Mouse (Mus musculus) stomach, embryonic 15.5 days (tissue): ENCODE measurements around the gene Lpar2. TPM values are rescaled to one million over a fixed set of nuclear protein-coding genes. Genes with fewer than 3 reads are reported as not detected.
A peak's percentile ranks its signal among the peaks of the same experiment; 100 is the strongest.

Source experiments
- ATAC-seq: fragments of 200-750 bp; cut with Nextera tagmentation; 2 replicates; pipeline ENCODE4 v1.8.0; 2017; ENCODE audit warnings: low read depth, moderate number of reproducible peaks, moderate TSS enrichment; ENCODE audit not compliant: insufficient read depth, low FRiP score
- H3K27ac ChIP-seq: fragments of 300-500 bp; sonication (generic); 2 replicates; pipeline ENCODE4 v1.5.1; 2015; ENCODE audit warnings: mild to moderate bottlenecking, inconsistent platforms
- H3K27me3 ChIP-seq: fragments of 300-500 bp; sonication (generic); replicated peaks from 2 replicates; pipeline ENCODE4 v1.6.1; 2015; ENCODE audit warnings: inconsistent platforms
- H3K36me3 ChIP-seq: fragments of 300-500 bp; sonication (generic); 2 replicates; pipeline ENCODE4 v1.6.1; 2015; ENCODE audit warnings: inconsistent platforms
- H3K4me1 ChIP-seq: fragments of 300-500 bp; sonication (generic); 2 replicates; pipeline ENCODE4 v1.6.1; 2015; ENCODE audit warnings: inconsistent platforms
- H3K4me2 ChIP-seq: fragments of 300-500 bp; sonication (generic); 2 replicates; pipeline ENCODE4 v1.6.1; 2015; ENCODE audit warnings: mild to moderate bottlenecking, inconsistent platforms
- H3K4me3 ChIP-seq: fragments of 300-500 bp; sonication (generic); replicated peaks from 2 replicates; pipeline ENCODE4 v1.5.1; 2015; ENCODE audit warnings: inconsistent platforms
- H3K9ac ChIP-seq: fragments of 300-500 bp; sonication (generic); 2 replicates; pipeline ENCODE4 v1.6.1; 2015; ENCODE audit warnings: inconsistent platforms
- H3K9me3 ChIP-seq: fragments of 300-500 bp; sonication (generic); 2 replicates; pipeline ENCODE4 v1.6.1; 2016; ENCODE audit warnings: inconsistent platforms
- WGBS: fragments of 180-500 bp; shearing (Covaris S2); methylation state at CpG from one replicate; pipeline ENCODE4 v1.1.7; 2015; 5-methylcytosine and 5-hydroxymethylcytosine counted together
- polyA plus RNA-seq: library from polyadenylated mRNA; unstranded; fragments of >200 nt; fragmentation: Nextera tagmentation; extraction: Ambion mirVana; gene quantifications from 2 replicates; pipeline ENCODE4 v1.2.1, GENCODE M21; 2015

Lpar2 gene
- polyA plus RNA-seq, 1 experiment from 2014 or later: 0.50 TPM

DNA sequence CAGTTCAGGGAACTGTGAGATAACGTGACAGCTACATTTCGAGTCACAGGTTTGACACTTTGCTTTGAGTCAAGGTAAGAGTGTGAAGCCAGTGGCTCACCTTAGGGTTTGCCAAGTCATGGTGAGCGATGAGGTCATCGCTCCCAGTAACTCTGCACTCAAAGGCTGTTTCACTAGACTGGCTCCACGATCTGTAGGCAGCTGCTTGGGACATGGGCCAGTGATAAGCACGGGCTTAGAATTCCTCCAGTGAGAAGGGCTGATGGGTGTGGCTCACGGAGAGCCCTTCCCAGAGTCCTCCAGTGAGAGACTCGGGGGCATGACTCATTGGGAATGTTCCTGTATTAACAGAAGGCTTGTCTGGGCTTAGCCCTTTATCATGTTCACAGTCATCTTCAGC is 26.7 kb downstream of the Lpar2 start:
- Histone ChIP-seq H3K27ac (no peak overlapping the region), H3K4me2 (no peak overlapping the region), H3K9ac (no peak overlapping the region), H3K9me3 (no peaks in the 10 kb centered on the region), H3K4me3 (no peak overlapping the region), H3K27me3 (no peaks in the 10 kb centered on the region), H3K4me1 (no peaks in the 10 kb centered on the region), H3K36me3 (no peaks in the 10 kb centered on the region)
- ATAC-seq: peak; percentile 83
- 72% methylated on average over 8 of the region's 8 CpGs for WGBS

- Histone ChIP-seq H3K27me3 (no peaks in the 10 kb centered on the region), H3K9me3 (no peaks in the 10 kb centered on the region), H3K4me2 (no peak overlapping the region), H3K4me3 (no peak overlapping the region), H3K9ac (no peak overlapping the region), H3K36me3 (no peaks in the 10 kb centered on the region), H3K4me1 (no peaks in the 10 kb centered on the region), H3K27ac (no peak overlapping the region)
- no peak for ATAC-seq
- 42% methylated on average over 3 of the region's 3 CpGs for WGBS
These were observed 27.7 kb downstream of the Lpar2 start for GRCm38 (mm10) chr8:69849899-69850298.

GRCm38 (mm10) chr8:69850926-69851506 is 28.8 kb downstream of the Lpar2 start:
- H3K4me1 ChIP-seq: no peaks in the 10 kb centered on the region
- no peak overlapping the region for H3K9ac ChIP-seq
- H3K27me3 ChIP-seq: no peaks in the 10 kb centered on the region
- H3K4me3 ChIP-seq: no peak overlapping the region
- no peaks in the 10 kb centered on the region for H3K36me3 ChIP-seq
- H3K4me2 ChIP-seq: no peak overlapping the region
- no peak overlapping the region for H3K27ac ChIP-seq
- WGBS: 75% methylated on average over 7 of the region's 7 CpGs
- ATAC-seq: no peak
- H3K9me3 ChIP-seq: no peaks in the 10 kb centered on the region

GRCm38 (mm10) chr8:69853869-69854268 is 31.6 kb downstream of the Lpar2 start:
- no peaks in the 10 kb centered on the region for H3K27me3 ChIP-seq

GRCm38 (mm10) chr8:69860807-69861206 is 38.6 kb downstream of the Lpar2 start:
- ATAC-seq: no peak

More at GRCm38 (mm10) chr8:69853869-69854268, 31.6 kb downstream of the Lpar2 start:
- Histone ChIP-seq H3K36me3 (no peaks in the 10 kb centered on the region), H3K9ac (no peak overlapping the region), H3K9me3 (no peaks in the 10 kb centered on the region), H3K4me3 (no peak overlapping the region), H3K27ac (no peak overlapping the region), H3K4me2 (no peak overlapping the region), H3K4me1 (no peaks in the 10 kb centered on the region)
- WGBS: 89% methylated on average over 10 of the region's 10 CpGs
- ATAC-seq: no peak

GRCm38 (mm10) chr8:69861251-69861650 is 39.0 kb downstream of the Lpar2 start:
- WGBS: 53% methylated on average over 2 of the region's 2 CpGs
- Histone ChIP-seq H3K9me3 (no peaks in the 10 kb centered on the region), H3K36me3 (no peaks in the 10 kb centered on the region), H3K4me3 (no peak overlapping the region), H3K4me1 (no peaks in the 10 kb centered on the region), H3K27ac (no peak overlapping the region), H3K4me2 (no peak overlapping the region), H3K9ac (no peak overlapping the region), H3K27me3 (no peaks in the 10 kb centered on the region)
- ATAC-seq: no peak

More at GRCm38 (mm10) chr8:69860807-69861206, 38.6 kb downstream of the Lpar2 start:
- 60% methylated on average over 4 of the region's 4 CpGs for WGBS
- H3K9me3 ChIP-seq: no peaks in the 10 kb centered on the region
- no peak overlapping the region for H3K27ac ChIP-seq
- no peaks in the 10 kb centered on the region for H3K4me1 ChIP-seq
- H3K4me2 ChIP-seq: no peak overlapping the region
- H3K36me3 ChIP-seq: no peaks in the 10 kb centered on the region
- no peak overlapping the region for H3K9ac ChIP-seq
- no peaks in the 10 kb centered on the region for H3K27me3 ChIP-seq
- H3K4me3 ChIP-seq: no peak overlapping the region

DNA sequence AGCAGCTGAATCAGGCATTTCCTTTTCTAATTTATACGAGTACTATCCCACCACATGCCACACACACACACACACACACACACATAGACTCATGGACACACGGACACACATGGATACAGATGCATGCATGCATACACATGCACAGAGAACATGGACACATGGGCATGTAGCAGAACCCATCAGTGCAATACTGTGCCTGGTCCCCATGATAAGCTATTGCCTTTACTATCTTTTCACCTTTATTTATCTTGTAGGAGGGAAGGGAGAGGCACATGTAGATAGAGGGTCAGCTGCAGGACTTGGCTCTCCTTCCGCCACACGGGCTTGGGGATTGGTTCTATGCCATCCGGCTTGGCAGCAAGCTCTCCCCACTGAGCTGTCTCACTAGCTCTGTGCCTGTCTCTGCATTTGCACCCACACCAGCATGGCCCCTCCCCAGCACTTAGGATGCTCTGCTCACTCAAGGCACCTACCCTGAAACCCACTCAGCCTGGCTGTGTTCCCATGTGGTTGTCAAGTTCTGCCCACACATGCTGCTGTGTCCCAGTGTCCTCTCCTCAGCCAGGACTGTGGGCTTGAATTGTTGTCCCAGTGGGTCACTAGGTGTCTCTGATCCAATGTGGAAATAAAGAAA is 41.3 kb downstream of the Lpar2 start:
- no peak overlapping the region for H3K9ac ChIP-seq
- H3K9me3 ChIP-seq: no peaks in the 10 kb centered on the region
- no peak overlapping the region for H3K4me2 ChIP-seq
- H3K36me3 ChIP-seq: no peaks in the 10 kb centered on the region
- ATAC-seq: no peak; the same call in 1 of the 2 replicates
- WGBS: 70% methylated on average over 5 of the region's 5 CpGs
- H3K4me3 ChIP-seq: no peak overlapping the region
- H3K4me1 ChIP-seq: no peaks in the 10 kb centered on the region
- H3K27ac ChIP-seq: no peak overlapping the region
- H3K27me3 ChIP-seq: no peaks in the 10 kb centered on the region

- Histone ChIP-seq H3K27me3 (no peaks in the 10 kb centered on the region), H3K4me2 (no peak overlapping the region), H3K4me1 (no peaks in the 10 kb centered on the region), H3K27ac (no peak overlapping the region), H3K9ac (no peak overlapping the region), H3K9me3 (no peaks in the 10 kb centered on the region), H3K36me3 (no peaks in the 10 kb centered on the region), H3K4me3 (no peak overlapping the region)
- 70% methylated on average over 5 of the region's 5 CpGs for WGBS
- ATAC-seq: no peak
These were observed 42.0 kb downstream of the Lpar2 start for GRCm38 (mm10) chr8:69864180-69864579.

- Histone ChIP-seq H3K4me3 (no peak overlapping the region), H3K27me3 (no peaks in the 10 kb centered on the region), H3K4me1 (no peaks in the 10 kb centered on the region), H3K36me3 (no peaks in the 10 kb centered on the region), H3K9ac (no peak overlapping the region), H3K9me3 (no peaks in the 10 kb centered on the region), H3K27ac (no peak overlapping the region), H3K4me2 (no peak overlapping the region)
- ATAC-seq: no peak
- WGBS: 73% methylated on average over 5 of the region's 5 CpGs
These were observed 45.6 kb downstream of the Lpar2 start for GRCm38 (mm10) chr8:69867696-69868326.

DNA sequence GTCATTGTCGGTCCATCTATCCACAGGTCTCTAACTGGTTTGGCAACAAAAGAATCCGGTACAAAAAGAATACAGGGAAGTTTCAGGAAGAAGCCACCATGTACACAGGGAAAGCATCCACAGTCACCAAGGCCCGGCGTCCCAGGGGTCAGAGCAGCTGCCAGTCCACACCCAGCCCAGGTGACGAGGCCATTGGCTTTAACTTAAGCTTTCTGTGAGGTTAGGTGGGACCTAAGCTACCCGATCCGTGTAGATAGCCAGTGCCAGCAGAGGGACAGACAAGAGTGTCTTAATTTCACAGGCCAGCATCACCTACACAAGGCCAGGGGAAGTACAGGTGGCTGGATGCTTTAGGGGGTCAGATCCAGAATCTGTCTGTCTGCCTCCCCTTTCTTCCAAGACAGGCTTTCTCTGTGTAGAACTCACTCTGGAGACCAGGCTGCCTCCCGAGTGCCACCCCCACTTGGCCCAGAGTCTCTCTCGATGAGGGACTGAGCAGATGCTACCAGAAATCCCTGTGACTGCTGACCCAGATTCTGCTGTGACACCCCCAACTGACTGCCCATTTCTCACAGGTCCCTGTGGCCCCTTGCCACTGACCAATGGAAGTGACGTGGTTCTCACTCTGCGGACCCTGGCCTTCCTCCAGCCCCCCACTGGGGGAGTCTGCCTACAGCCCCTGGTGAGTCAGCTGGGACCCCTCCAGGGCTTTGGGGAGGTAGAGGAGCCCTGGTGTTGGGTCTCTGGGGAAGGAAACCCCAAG is 48.0 kb downstream of the Lpar2 start:
- Histone ChIP-seq H3K27ac (no peak overlapping the region), H3K36me3 (no peaks in the 10 kb centered on the region), H3K4me1 (no peaks in the 10 kb centered on the region), H3K9ac (no peak overlapping the region), H3K9me3 (no peaks in the 10 kb centered on the region), H3K4me3 (no peak overlapping the region), H3K27me3 (no peaks in the 10 kb centered on the region), H3K4me2 (no peak overlapping the region)
- 78% methylated on average over 11 of the region's 11 CpGs for WGBS
- ATAC-seq: no peak

- Histone ChIP-seq H3K4me3 (no peak overlapping the region), H3K36me3 (no peaks in the 10 kb centered on the region), H3K9me3 (no peaks in the 10 kb centered on the region), H3K4me1 (no peaks in the 10 kb centered on the region), H3K9ac (no peak overlapping the region), H3K27me3 (no peaks in the 10 kb centered on the region), H3K27ac (no peak overlapping the region), H3K4me2 (no peak overlapping the region)
- no peak for ATAC-seq
- 78% methylated on average over 6 of the region's 6 CpGs for WGBS
These were observed 48.7 kb downstream of the Lpar2 start for GRCm38 (mm10) chr8:69870907-69871306.

- H3K9ac ChIP-seq: no peak overlapping the region
- ATAC-seq: no peak
- no peaks in the 10 kb centered on the region for H3K36me3 ChIP-seq
- WGBS: 10% methylated on average over 9 of the region's 9 CpGs
- no peak overlapping the region for H3K4me3 ChIP-seq
- H3K9me3 ChIP-seq: no peaks in the 10 kb centered on the region
- H3K27ac ChIP-seq: no peak overlapping the region
- peaks cover 9% of the 10 kb centered on the region; the same call in 1 of the 2 replicates for H3K27me3 ChIP-seq
- no peaks in the 10 kb centered on the region for H3K4me1 ChIP-seq
- no peak overlapping the region for H3K4me2 ChIP-seq
These were observed 51.9 kb downstream of the Lpar2 start for GRCm38 (mm10) chr8:69874155-69874554.
